Mouse (Mus musculus): ENCODE measurements around the gene Gm10337.

Gene Gm10337

DNA sequence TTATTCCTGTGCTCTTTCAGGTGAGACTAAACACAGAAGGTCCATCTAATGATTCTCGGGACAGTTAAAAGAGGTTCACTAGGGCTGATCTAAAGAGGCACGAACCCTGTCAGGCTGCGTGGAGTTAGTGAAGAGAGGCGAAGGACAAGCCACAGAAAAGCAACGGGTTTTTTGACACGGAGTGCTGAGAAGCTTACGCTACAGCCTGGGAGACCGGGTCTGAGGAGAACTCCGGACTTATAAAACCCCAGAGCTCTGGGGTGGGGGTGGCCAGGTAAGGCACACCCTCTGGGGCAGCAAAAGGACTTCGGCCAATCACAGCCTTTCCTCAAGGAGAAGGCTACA is 14.1 kb downstream of the Gm10337 start:
- no peak for DNase-seq (ENCODE audit: low read depth)

DNA sequence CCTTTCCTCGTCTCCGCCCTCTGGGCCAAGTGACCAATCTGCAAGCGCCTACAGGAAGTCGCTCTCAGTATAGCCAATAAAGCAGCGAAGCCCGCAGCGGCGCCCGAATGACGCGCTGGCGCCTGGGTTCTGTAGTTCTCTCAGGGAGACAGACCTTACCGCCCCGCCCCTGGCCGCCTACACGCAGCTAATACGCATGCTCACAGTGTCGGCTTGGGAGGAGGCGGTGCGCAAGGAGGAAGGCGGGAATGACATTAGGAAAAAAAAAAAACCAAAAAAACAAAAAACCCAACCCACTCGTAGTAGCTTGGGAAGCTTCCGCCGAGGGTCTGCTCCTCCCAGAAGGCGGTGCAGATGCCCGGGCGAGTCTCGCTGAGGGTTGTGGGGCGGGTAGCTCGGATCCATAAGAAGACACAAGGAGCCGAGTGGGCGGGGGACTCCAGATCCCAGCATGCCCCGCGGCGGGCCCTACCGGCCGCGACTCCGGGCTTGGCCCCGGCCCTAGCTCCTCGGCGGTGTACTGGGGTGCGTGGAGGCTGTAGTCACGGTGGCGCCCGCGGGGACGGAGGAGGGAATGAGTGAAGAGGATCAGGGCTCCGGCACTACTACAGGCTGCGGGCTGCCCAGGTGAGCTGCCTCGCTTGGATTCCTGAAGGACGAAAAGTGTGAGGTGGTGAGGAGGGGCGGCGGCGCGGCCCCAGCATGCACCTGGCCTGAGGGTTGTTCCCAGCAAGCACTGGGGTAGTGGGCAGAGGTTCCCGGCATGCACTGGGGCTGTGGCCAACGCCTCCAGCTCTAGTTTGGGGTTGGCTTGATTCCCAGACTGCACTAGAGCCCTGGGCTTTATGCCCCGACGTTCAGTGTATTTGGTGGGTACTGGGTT is 14.7 kb downstream of the Gm10337 start, which contains the start of gene Tarbp2:
Tarbp2 (plus strand) TSS at position 217 of the 883 bp plus-strand sequence.
- DNase-seq (ENCODE audit: low read depth), result peak; percentile 99

DNA sequence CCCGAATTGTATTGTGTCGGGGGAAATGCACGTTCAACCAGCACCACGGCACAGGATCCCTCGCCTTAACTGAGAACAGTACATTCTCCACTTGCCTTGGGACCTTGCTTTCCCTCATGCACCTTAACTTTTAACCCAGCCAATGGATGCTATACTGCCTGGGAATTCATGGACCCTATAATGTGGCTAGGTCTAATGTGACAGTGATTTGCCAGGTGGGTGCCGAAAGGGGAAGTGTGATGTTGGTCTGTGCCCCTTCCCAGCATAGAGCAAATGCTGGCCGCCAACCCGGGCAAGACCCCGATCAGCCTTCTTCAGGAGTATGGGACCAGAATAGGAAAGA is 15.3 kb downstream of the Gm10337 start:
- DNase-seq (ENCODE audit: low read depth), result no peak

DNA sequence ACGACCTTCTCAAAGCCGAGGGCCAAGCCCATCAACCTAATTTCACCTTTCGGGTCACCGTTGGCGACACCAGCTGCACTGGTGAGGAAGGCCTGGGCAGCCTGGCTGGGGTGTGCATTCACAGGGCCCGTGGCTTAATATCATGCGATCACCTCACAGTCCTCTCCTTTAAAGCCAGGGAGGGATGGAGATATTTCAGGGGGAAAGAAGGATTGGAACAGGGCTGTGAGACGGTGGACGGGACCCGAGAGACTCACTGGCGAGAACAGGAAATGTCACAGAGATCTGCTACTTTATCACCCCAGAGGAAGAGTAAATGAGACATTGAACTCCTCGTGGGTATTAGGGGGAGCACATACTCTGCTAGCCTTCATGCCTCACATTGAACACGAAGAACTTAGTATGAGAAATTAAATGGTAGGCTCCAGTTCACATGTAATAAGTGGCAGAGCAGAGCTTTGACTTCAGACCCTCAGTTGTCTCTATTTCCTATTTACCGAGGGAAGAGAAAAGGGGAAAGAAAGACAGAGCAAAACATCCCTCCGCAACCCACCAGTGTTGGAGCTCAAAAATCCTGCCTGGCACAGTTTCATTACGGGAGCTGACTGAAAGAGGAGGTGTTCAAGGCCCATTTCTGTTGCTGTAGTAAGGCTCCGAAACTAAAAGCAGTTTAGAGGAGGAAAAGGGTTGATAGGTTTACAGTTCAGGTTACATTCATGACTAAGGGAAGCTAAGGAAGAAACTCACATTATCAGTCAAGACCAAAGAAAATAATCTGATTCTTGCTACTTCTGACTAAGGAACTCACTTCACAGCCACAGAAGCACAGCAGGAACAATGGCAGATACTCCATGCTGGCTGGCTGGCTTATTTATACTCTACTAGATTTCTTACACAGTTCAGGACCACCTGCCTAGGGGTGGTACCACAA is 16.0 kb downstream of the Gm10337 start:
- no peak for DNase-seq (ENCODE audit: low read depth)

DNA sequence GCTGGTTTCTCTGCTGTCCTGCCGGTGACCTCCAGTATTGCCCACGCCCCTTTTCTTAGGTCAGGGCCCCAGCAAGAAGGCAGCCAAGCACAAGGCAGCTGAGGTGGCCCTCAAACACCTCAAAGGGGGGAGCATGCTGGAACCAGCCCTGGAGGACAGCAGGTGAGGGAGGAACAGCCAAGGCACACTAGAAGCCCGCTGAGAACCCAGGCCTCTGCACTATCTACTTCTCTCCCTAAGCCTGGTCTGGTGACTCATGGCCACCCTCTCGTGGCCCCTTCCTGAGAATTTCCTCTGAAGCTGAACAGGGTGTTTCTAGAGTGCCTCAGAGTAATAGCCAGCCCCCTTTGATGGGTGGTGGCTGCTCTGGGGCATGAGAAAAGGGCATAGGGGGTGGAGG is 16.9 kb downstream of the Gm10337 start:
- DNase-seq (ENCODE audit: low read depth), result no peak

DNA sequence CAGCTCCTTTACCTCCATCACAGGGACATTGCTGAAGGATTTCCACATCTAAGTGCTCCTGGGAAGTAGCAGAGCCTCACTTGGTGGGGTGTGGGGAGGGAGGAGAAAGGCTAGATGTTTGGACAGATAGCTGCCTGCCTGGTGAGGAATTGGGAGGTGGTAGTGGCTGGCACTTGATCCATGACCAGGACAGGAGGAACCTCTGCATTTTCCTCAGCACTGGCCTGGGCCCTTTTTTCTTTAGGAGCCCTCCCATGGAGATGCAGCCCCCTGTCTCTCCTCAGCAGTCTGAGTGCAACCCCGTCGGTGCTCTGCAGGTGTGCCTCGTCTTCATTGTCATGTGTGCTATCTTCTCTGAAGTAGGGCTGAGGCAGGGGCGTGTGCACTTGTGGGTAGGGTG is 18.0 kb downstream of the Gm10337 start:
- DNase-seq (ENCODE audit: low read depth), result no peak

GRCm38 (mm10) chr15:102524892-102525485 is 21.5 kb downstream of the Gm10337 start, which contains the start of gene Npff:
Gene Npff (minus strand): TSS chr15:102524942.
- peak; percentile 75 for DNase-seq (ENCODE audit: low read depth)

- no peak for DNase-seq (ENCODE audit: low read depth)
Measured at GRCm38 (mm10) chr15:102526111-102527002, 22.8 kb downstream of the Gm10337 start.

- no peak for DNase-seq (ENCODE audit: low read depth)
Measured at GRCm38 (mm10) chr15:102527936-102528335, 24.4 kb downstream of the Gm10337 start.

- no peak for DNase-seq (ENCODE audit: low read depth)
Measured at GRCm38 (mm10) chr15:102528396-102528795, 24.9 kb downstream of the Gm10337 start.

DNA sequence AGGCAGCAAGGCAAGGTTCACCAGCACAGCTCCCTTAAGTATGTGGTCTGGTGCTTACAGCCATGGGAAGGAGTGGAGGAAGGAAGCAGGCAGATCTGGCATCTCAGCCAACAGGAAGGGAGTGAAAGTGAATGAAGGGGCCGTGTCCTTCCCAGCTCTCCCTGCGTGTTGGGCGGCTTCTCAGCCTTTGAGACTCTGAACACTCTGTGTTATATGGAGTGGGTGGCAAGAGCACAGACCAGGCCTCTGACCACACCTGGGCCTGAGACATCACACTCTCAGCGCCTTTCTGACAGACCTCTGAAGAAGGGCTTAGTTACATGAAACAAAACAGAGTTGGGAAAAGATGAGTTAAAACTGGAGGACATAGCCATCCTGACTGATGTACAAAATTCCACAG is 27.0 kb downstream of the Gm10337 start:
- DNase-seq (ENCODE audit: low read depth), result no peak

- no peak for DNase-seq (ENCODE audit: low read depth)
Measured at GRCm38 (mm10) chr15:102531586-102531985, 28.1 kb downstream of the Gm10337 start.

DNA sequence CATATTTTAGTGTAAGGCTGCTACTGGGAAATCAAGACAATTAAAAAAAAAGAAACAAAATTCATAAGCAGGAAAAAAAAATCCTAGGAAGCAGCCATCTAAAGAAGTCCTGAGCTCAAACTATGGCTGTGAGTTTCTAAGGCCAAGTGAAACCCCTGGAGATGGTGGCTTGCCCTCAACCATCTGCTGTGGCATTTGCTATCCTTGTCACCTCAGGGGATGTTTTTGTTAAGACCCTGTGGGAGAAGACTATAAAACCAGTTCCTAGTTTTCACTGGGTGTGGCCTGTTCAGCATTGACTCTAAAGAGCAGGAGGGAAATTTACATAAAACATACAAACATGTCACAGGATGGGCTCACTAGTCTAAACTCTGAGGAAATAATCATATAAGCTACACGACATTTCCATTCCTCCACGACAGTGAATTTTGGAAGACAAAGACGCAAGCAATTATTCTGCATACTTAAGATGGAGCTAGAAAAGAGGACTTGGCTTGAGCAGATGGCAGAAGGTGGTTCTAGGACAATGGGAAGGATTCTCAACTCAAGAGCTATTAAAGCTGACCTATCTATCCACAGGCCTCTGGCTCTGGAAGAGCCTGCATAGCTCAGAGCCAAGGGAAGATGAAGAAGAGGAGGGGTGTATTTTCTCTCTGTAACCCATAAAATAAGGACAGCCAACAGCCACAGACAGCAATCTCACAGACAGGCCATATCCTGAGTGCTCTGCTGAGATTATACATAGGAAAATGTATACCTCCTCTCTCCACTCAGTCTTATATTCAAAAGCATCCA is 28.8 kb downstream of the Gm10337 start:
- no peak for DNase-seq (ENCODE audit: low read depth)

- DNase-seq (ENCODE audit: low read depth), result no peak
Measured at GRCm38 (mm10) chr15:102533926-102534325, 30.4 kb downstream of the Gm10337 start.

DNA sequence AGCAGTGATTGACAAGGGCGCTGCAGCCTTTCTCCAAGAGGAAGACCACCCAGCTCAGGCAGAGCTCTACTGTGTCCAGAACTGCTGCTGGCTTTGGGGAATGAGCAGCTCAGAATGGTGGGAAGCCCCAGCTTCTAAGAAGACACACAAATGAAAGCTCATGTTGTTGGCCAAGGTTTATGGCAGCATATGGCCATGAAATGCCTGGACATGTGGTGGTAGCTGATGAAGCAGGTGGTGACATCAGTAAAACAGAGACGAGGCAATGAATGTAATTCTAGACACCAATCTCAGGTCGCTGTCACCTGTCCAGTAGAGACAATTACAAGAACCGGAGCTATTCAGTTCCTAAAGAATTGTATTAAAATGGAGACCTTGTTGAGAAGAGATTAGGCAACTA is 41.3 kb downstream of the Gm10337 start:
- DNase-seq (ENCODE audit: low read depth), result no peak

DNA sequence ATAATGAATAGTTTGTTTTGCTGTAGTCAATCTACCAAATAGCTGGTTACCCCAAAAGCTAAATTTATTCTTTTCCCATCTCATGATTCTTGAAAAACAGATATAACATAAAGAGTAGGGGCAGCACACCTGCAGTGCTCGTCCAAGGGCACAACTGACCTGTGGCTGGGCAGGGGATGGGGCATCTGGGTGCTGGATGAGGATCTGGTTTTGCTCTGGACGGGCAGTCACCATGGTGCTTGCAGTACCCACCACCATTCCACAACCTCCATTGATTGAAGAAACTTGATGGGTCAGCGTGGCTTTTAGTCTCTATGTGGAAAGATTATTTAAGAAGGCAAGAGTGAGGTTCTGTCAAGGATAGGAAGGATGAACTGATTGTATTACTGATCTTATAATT is 42.7 kb downstream of the Gm10337 start:
- no peak for DNase-seq (ENCODE audit: low read depth)

DNA sequence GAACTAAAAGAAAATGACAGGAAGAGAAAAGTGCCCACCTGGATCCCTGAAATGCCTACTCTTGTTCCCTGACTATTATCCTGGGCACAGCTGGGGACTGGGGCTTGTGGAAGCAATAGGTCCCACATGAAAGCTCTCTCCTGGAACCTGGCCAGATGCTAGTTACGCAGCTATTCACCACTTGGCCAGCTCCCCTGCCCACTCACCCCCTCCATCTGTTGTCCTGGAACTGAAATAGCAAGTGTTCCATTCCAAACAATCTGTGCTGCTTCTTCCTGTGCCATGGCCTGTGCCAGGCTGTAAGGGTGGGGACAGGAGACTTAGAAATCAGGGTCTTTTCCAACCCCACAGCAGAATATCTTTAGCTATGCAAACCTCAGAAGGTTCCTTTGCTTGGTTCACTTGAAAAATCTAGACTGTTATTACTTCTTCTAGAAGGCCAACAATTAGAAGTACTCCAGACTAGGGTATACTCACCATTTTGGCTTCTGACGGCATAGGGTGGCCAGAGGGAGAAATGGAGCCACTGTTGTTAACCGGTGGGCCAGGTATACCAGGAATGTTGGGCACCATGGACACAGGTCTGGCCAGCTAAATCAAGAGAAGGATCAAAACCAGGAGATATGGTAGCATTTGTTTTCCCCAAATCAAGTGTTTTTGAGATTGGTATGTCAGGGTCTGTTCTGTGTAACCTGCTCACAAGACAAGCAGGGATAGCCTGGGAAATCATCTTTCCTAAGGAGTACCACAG is 43.3 kb downstream of the Gm10337 start:
- no peak for DNase-seq (ENCODE audit: low read depth)

- DNase-seq (ENCODE audit: low read depth), result no peak
Measured at GRCm38 (mm10) chr15:102547478-102547877, 44.0 kb downstream of the Gm10337 start.

GRCm38 (mm10) chr15:102552599-102552998 is 49.1 kb downstream of the Gm10337 start:
- no peak for DNase-seq (ENCODE audit: low read depth)

Measured in c-Kit-positive CD71-negative TER-119-negative erythroid progenitor cells, embryonic 14.5 days (primary cell).